Mouse (Mus musculus) liver, embryonic 11.5 days (tissue): ENCODE data around the gene Ier5l. TPM values are rescaled to one million over a fixed set of nuclear protein-coding genes. Genes with fewer than 3 reads are reported as not detected.

ENCODE experiments used
- ATAC-seq: fragments of 200-750 bp; cut with Nextera tagmentation; replicated peaks from 2 replicates; pipeline ENCODE4 v1.8.0; 2017; ENCODE audit warnings: moderate number of reproducible peaks, mild to moderate bottlenecking, moderate TSS enrichment, moderate library complexity; ENCODE audit not compliant: low FRiP score
- DNase-seq: peaks from one replicate; pipeline ENCODE4 v3.0.0-alpha.2; 2017; ENCODE audit warnings: low spot score
- H3K27ac ChIP-seq: fragments of 300-500 bp; sonication (generic); 2 replicates; pipeline ENCODE4 v1.5.1; 2014; ENCODE audit warnings: mild to moderate bottlenecking, low read depth, low read length, control low read depth
- H3K27me3 ChIP-seq: fragments of 300-500 bp; sonication (generic); replicated peaks from 2 replicates; pipeline ENCODE4 v1.6.1; 2014; ENCODE audit warnings: low read length, mixed read lengths; ENCODE audit not compliant: control insufficient read depth, insufficient read depth
- H3K36me3 ChIP-seq: fragments of 300-500 bp; sonication (generic); 2 replicates; pipeline ENCODE4 v1.6.1; 2014; ENCODE audit warnings: mild to moderate bottlenecking, low read length, moderate library complexity, mixed read lengths; ENCODE audit not compliant: control insufficient read depth, insufficient read depth
- H3K4me1 ChIP-seq: fragments of 300-500 bp; sonication (generic); replicated peaks from 2 replicates; pipeline ENCODE4 v1.6.1; 2014; ENCODE audit warnings: low read length, mixed read lengths; ENCODE audit not compliant: control insufficient read depth, insufficient read depth
- H3K4me2 ChIP-seq: fragments of 300-500 bp; sonication (generic); 2 replicates; pipeline ENCODE4 v1.6.1; 2014; ENCODE audit warnings: mild to moderate bottlenecking, control low read depth, moderate library complexity
- H3K4me3 ChIP-seq: fragments of 300-500 bp; sonication (generic); 2 replicates; pipeline ENCODE4 v1.5.1; 2014; ENCODE audit warnings: low read depth, low read length, control low read depth
- H3K9ac ChIP-seq: fragments of 300-500 bp; sonication (generic); 2 replicates; pipeline ENCODE4 v1.6.1; 2014; ENCODE audit warnings: low read depth, low read length, control low read depth
- H3K9me3 ChIP-seq: fragments of 300-500 bp; sonication (generic); 2 replicates; pipeline ENCODE4 v1.6.1; 2016; ENCODE audit warnings: low read length, inconsistent platforms, mixed read lengths; ENCODE audit not compliant: control insufficient read depth
- WGBS: fragments of 180-500 bp; shearing (Covaris S2); extraction: QIAGEN DNeasy Blood & Tissue Kit; methylation state at CpG from one replicate; pipeline ENCODE4 v1.1.7; 2014; 5-methylcytosine and 5-hydroxymethylcytosine counted together
- polyA plus RNA-seq: library from polyadenylated mRNA; unstranded; fragments of >200 nt; fragmentation: Nextera tagmentation; extraction: Ambion mirVana; gene quantifications from 2 replicates; pipeline ENCODE4 v1.2.1, GENCODE M21; 2014

The Ier5l gene
- polyA plus RNA-seq, 1 experiment from 2014 or later = 1.2 TPM

- Histone ChIP-seq H3K9ac (no peak overlapping the region), H3K27ac (no peak overlapping the region), H3K4me1 (peaks cover 7% of the 10 kb centered on the region; the same call in 1 of the 2 replicates), H3K27me3 (no peaks in the 10 kb centered on the region), H3K4me3 (no peak overlapping the region), H3K9me3 (0 out of 2 replicates have a peak, but pooled peaks cover 4% of the 10 kb centered on the region), H3K4me2 (no peak overlapping the region), H3K36me3 (peaks cover 33% of the 10 kb centered on the region)
- 56% methylated on average over 1 of the region's 1 CpGs for WGBS
- ATAC-seq (no peak), DNase-seq (no peak)
These were observed 23.5 kb downstream of the Ier5l start for GRCm38 (mm10) chr2:30450530-30450929.

DNA sequence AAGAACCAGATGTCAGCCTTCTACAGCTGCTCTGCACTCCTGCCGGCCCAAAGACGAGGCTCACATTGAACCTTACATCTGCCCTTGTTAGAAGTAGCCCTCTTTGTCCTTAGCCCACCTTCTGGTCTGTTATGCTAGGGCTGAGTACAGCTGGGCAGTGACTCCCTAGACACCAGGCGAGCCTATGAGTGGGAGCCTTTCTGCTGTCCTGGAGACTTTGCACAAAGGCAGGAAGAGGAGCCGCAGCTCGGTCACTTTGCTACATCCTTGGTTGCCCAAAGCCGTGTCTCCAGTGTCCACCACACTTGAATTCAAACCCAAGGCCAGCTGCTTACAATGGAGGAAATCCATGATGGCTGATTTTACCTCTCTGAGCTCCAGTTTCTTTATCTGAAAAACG is 25.6 kb downstream of the Ier5l start:
- no peak overlapping the region for H3K9ac ChIP-seq
- peaks cover 40% of the 10 kb centered on the region for H3K36me3 ChIP-seq
- peaks cover 24% of the 10 kb centered on the region for H3K4me1 ChIP-seq
- no peak overlapping the region for H3K27ac ChIP-seq
- H3K4me2 ChIP-seq = no peak overlapping the region
- H3K9me3 ChIP-seq = 0 out of 2 replicates have a peak, but pooled peaks cover 4% of the 10 kb centered on the region
- DNase-seq (no peak), ATAC-seq (no peak)
- no peaks in the 10 kb centered on the region for H3K27me3 ChIP-seq
- 92% methylated on average over 7 of the region's 7 CpGs for WGBS
- H3K4me3 ChIP-seq = no peak overlapping the region

GRCm38 (mm10) chr2:30446891-30447826 is 26.9 kb downstream of the Ier5l start:
- no peak for ATAC-seq
- H3K27ac ChIP-seq = no peak overlapping the region
- no peak overlapping the region for H3K4me3 ChIP-seq
- H3K4me1 ChIP-seq = peaks cover 36% of the 10 kb centered on the region
- no peak overlapping the region for H3K9ac ChIP-seq
- no peak overlapping the region for H3K4me2 ChIP-seq
- DNase-seq = no peak
- H3K9me3 ChIP-seq = 0 out of 2 replicates have a peak, but pooled peaks cover 4% of the 10 kb centered on the region
- 78% methylated on average over 10 of the region's 10 CpGs for WGBS
- peaks cover 50% of the 10 kb centered on the region for H3K36me3 ChIP-seq
- no peaks in the 10 kb centered on the region for H3K27me3 ChIP-seq

DNA sequence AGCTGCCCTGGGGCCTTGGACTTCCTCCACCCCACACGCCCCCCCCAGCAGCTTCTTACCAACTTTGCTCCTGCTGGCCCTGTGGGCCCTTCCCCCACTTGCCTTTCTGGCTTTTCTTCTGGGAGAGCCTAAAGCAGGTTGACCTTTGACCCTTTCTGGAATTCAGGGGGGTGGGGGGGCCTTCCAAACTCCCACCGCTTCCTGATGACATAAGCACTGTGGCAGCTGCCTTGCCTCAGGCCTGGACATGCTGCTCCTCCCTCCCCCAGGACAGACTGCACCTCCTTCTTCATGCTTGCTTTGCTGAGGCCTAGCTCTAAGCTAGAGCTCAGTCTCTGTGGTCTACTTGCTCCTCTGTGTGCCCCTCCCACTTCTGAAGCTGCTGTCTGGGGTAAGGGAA is 28.7 kb downstream of the Ier5l start:
- DNase-seq = no peak
- no peak overlapping the region for H3K9ac ChIP-seq
- peak overlapping the region; percentile 51 for H3K27ac ChIP-seq
- H3K27me3 ChIP-seq = no peaks in the 10 kb centered on the region
- H3K4me2 ChIP-seq = no peak overlapping the region
- 59% methylated on average over 2 of the region's 2 CpGs for WGBS
- peak; percentile 46; the same call in 1 of the 2 replicates for ATAC-seq
- peaks cover 51% of the 10 kb centered on the region for H3K36me3 ChIP-seq
- H3K4me1 ChIP-seq = peaks cover 54% of the 10 kb centered on the region
- H3K9me3 ChIP-seq = 0 out of 2 replicates have a peak, but pooled peaks cover 4% of the 10 kb centered on the region
- H3K4me3 ChIP-seq = no peak overlapping the region

DNA sequence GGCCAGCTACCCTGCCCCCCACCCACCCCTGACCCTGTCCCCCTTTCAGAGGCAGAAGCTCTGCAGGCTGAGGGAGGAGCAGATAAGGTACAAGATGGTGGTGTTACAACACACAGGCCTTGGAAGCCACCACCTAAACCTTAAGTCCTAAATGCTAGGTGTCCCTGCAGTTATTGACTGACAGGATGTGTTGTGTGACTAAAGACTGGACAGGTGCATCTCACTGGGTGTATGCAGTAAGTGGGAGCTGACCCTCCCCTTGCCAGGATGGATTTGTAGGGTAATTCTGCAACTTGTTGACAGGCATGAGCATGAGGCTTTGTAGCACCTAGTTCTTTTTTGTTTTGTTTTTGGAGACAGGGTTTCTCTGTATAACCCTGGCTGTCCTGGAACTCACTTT is 29.6 kb downstream of the Ier5l start:
- Histone ChIP-seq H3K9me3 (0 out of 2 replicates have a peak, but pooled peaks cover 4% of the 10 kb centered on the region), H3K4me1 (peaks cover 61% of the 10 kb centered on the region), H3K27ac (peak overlapping the region; percentile 51), H3K4me3 (no peak overlapping the region), H3K4me2 (no peak overlapping the region), H3K36me3 (peaks cover 52% of the 10 kb centered on the region), H3K27me3 (no peaks in the 10 kb centered on the region), H3K9ac (no peak overlapping the region)
- no peak for ATAC-seq
- no peak for DNase-seq

DNA sequence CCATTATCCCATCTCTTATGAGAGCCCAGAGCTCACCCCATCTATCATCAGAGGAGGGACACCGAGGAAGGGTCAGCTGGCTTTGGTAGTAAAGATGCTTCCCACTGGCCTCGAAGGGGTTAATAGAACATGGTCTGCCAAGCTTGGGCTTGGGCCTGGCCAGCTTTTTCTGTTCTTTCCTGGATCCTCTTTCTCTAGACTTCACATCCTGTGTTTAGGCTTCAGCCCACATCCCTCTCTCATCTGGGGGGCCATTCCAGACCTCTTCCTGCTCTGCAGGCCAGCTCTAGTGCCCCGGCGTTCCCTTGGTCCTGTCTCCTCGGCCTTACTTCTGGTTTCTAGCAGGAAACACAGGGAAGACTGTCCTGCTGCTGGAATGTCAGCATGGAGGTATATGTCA is 30.0 kb downstream of the Ier5l start:
- Histone ChIP-seq H3K4me1 (peaks cover 61% of the 10 kb centered on the region), H3K36me3 (peaks cover 52% of the 10 kb centered on the region), H3K27ac (peak overlapping the region; percentile 51), H3K4me2 (no peak overlapping the region), H3K9ac (no peak overlapping the region), H3K9me3 (no peaks in the 10 kb centered on the region), H3K27me3 (no peaks in the 10 kb centered on the region), H3K4me3 (no peak overlapping the region)
- ATAC-seq (no peak), DNase-seq (no peak)
- 77% methylated on average over 5 of the region's 5 CpGs for WGBS

GRCm38 (mm10) chr2:30443281-30443680 is 30.7 kb downstream of the Ier5l start:
- 68% methylated on average over 4 of the region's 4 CpGs for whole genome bisulfite sequencing
- Histone ChIP-seq H3K27ac (peak overlapping the region; percentile 96; the same call in 1 of the 2 replicates), H3K4me3 (no peak overlapping the region), H3K36me3 (peaks cover 52% of the 10 kb centered on the region), H3K27me3 (no peaks in the 10 kb centered on the region), H3K4me2 (no peak overlapping the region), H3K9ac (no peak overlapping the region), H3K9me3 (no peaks in the 10 kb centered on the region), H3K4me1 (peaks cover 61% of the 10 kb centered on the region)
- ATAC-seq (no peak), DNase-seq (no peak)

- Histone ChIP-seq H3K4me2 (peak overlapping the region; percentile 65), H3K27me3 (no peaks in the 10 kb centered on the region), H3K4me3 (peak overlapping the region; percentile 17), H3K9me3 (no peaks in the 10 kb centered on the region), H3K27ac (peak overlapping the region; percentile 96), H3K36me3 (peaks cover 56% of the 10 kb centered on the region), H3K4me1 (peaks cover 61% of the 10 kb centered on the region), H3K9ac (peak overlapping the region; percentile 55)
- DNase-seq = no peak
- 63% methylated on average over 5 of the region's 5 CpGs for WGBS
- no peak for ATAC-seq
These were observed 31.5 kb downstream of the Ier5l start for GRCm38 (mm10) chr2:30442498-30442890.
